Mouse (Mus musculus) midbrain, embryonic 14.5 days (tissue): ENCODE measurements around the gene Fads2. TPM values are rescaled to one million over a fixed set of nuclear protein-coding genes. Genes with fewer than 3 reads are reported as not detected.
A peak's percentile ranks its signal among the peaks of the same experiment; 100 is the strongest.

ENCODE experiments used
- ATAC-seq: fragments of 200-750 bp; cut with Nextera tagmentation; 2 replicates; pipeline ENCODE4 v1.8.0; 2017; ENCODE audit warnings: moderate number of reproducible peaks, moderate library complexity; ENCODE audit not compliant: low FRiP score, low TSS enrichment
- DNase-seq: peaks from one replicate; pipeline ENCODE4 v3.0.0-alpha.2; 2015
- H3K27ac ChIP-seq: fragments of 300-500 bp; sonication (generic); replicated peaks from 2 replicates; pipeline ENCODE4 v1.5.1; 2014; ENCODE audit warnings: mild to moderate bottlenecking, low read depth, low read length, moderate library complexity
- H3K27me3 ChIP-seq: fragments of 300-500 bp; sonication (generic); 2 replicates; pipeline ENCODE4 v1.6.1; 2014; ENCODE audit warnings: low read length, control low read depth, mixed read lengths; ENCODE audit not compliant: control insufficient read depth, insufficient read depth
- H3K36me3 ChIP-seq: fragments of 300-500 bp; sonication (generic); 2 replicates; pipeline ENCODE4 v1.6.1; 2014; ENCODE audit warnings: low read length, control low read depth; ENCODE audit not compliant: control insufficient read depth, insufficient read depth
- H3K4me1 ChIP-seq: fragments of 300-500 bp; sonication (generic); 2 replicates; pipeline ENCODE4 v1.6.1; 2014; ENCODE audit warnings: mild to moderate bottlenecking, antibody characterized with exemption, low read length, control low read depth; ENCODE audit not compliant: control insufficient read depth, insufficient read depth
- H3K4me2 ChIP-seq: fragments of 300-500 bp; sonication (generic); 2 replicates; pipeline ENCODE4 v1.6.1; 2014; ENCODE audit warnings: mild to moderate bottlenecking, low read length, moderate library complexity
- H3K4me3 ChIP-seq: fragments of 300-500 bp; sonication (generic); replicated peaks from 2 replicates; pipeline ENCODE4 v1.5.1; 2014; ENCODE audit warnings: low read depth, low read length
- H3K9ac ChIP-seq: fragments of 300-500 bp; sonication (generic); replicated peaks from 2 replicates; pipeline ENCODE4 v1.6.1; 2014; ENCODE audit warnings: mild to moderate bottlenecking, low read length, moderate library complexity
- H3K9me3 ChIP-seq: fragments of 300-500 bp; sonication (generic); 2 replicates; pipeline ENCODE4 v1.6.1; 2016; ENCODE audit warnings: low read length, control low read depth, mixed read lengths; ENCODE audit not compliant: control insufficient read depth
- WGBS: fragments of 180-500 bp; shearing (Covaris S2); extraction: QIAGEN DNeasy Blood & Tissue Kit; methylation state at CpG from one replicate; pipeline ENCODE4 v1.1.7; 2014; 5-methylcytosine and 5-hydroxymethylcytosine counted together
- polyA plus RNA-seq: library from polyadenylated mRNA; unstranded; fragments of >200 nt; fragmentation: Nextera tagmentation; extraction: Ambion mirVana; gene quantifications from 2 replicates; pipeline ENCODE4 v1.2.1, GENCODE M21; 2014

The Fads2 gene
- polyA plus RNA-seq, 1 experiment from 2014 or later: 67.3 TPM

DNA sequence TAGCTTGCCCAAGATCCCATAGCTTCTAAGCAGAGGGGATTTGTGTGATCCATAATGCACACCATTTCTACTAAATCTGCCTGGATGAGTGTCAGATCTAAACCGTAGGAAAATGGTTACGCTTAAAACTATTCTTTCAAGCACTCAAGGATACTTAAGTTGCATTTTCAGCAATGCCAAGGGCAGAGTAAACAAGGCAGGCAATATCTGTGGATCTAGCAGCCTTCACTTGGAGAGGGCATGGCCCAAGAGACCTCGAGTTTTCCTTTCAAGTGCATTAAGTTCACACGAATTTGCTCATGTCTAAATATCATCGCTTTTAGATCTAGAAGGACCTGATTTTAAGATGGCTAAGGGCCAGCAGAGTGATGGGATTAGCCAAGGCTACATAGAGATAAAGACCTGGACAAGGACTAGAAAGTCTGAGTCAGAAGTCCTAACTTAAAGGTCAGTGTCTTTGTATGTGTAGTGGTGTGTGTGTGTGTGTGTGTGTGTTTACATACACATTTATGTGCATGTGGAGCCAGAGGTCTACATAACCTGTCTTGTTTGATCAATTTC is 5.6 kb upstream of the Fads2 start:
- Histone ChIP-seq H3K4me2 (no peak overlapping the region), H3K9ac (no peak overlapping the region), H3K27me3 (no peaks in the 10 kb centered on the region), H3K4me1 (peaks cover 9% of the 10 kb centered on the region), H3K36me3 (no peaks in the 10 kb centered on the region), H3K9me3 (no peaks in the 10 kb centered on the region), H3K4me3 (no peak overlapping the region), H3K27ac (no peak overlapping the region)
- ATAC-seq (no peak), DNase-seq (no peak)
- WGBS: 89% methylated on average over 5 of the region's 5 CpGs

GRCm38 (mm10) chr19:10106634-10107033 is 5.1 kb upstream of the Fads2 start:
- Histone ChIP-seq H3K4me3 (no peak overlapping the region), H3K4me2 (no peak overlapping the region), H3K27me3 (no peaks in the 10 kb centered on the region), H3K9me3 (no peaks in the 10 kb centered on the region), H3K27ac (no peak overlapping the region), H3K36me3 (no peaks in the 10 kb centered on the region), H3K9ac (no peak overlapping the region), H3K4me1 (peaks cover 9% of the 10 kb centered on the region)
- DNase-seq (no peak), ATAC-seq (no peak)
- 97% methylated on average over 2 of the region's 2 CpGs for WGBS

- DNase-seq (no peak), ATAC-seq (no peak)
- Histone ChIP-seq H3K4me2 (no peak overlapping the region), H3K9me3 (no peaks in the 10 kb centered on the region), H3K27me3 (no peaks in the 10 kb centered on the region), H3K4me3 (no peak overlapping the region), H3K27ac (no peak overlapping the region), H3K9ac (no peak overlapping the region), H3K36me3 (no peaks in the 10 kb centered on the region), H3K4me1 (peaks cover 10% of the 10 kb centered on the region)
- WGBS: 80% methylated on average over 10 of the region's 10 CpGs
Measured at GRCm38 (mm10) chr19:10105034-10105493, 3.5 kb upstream of the Fads2 start.

GRCm38 (mm10) chr19:10104234-10104633 is 2.7 kb upstream of the Fads2 start:
- peaks cover 19% of the 10 kb centered on the region for H3K4me1 ChIP-seq
- H3K9ac ChIP-seq: no peak overlapping the region
- ATAC-seq: no peak
- WGBS: 88% methylated on average over 6 of the region's 6 CpGs
- no peak overlapping the region for H3K4me2 ChIP-seq
- no peak overlapping the region for H3K4me3 ChIP-seq
- no peak overlapping the region for H3K27ac ChIP-seq
- no peaks in the 10 kb centered on the region for H3K9me3 ChIP-seq
- DNase-seq: no peak
- H3K36me3 ChIP-seq: no peaks in the 10 kb centered on the region
- no peaks in the 10 kb centered on the region for H3K27me3 ChIP-seq

GRCm38 (mm10) chr19:10102054-10102700 is 631 bp upstream of the Fads2 start:
- peak overlapping the region; percentile 96 for H3K27ac ChIP-seq
- 2% methylated on average over 22 of the region's 25 CpGs for WGBS
- no peak for DNase-seq
- H3K4me2 ChIP-seq: peak overlapping the region; percentile 86
- H3K9me3 ChIP-seq: no peaks in the 10 kb centered on the region
- H3K27me3 ChIP-seq: no peaks in the 10 kb centered on the region
- no peaks in the 10 kb centered on the region for H3K36me3 ChIP-seq
- no peak for ATAC-seq
- peak overlapping the region; percentile 78 for H3K9ac ChIP-seq
- peak overlapping the region; percentile 89 for H3K4me3 ChIP-seq
- peaks cover 39% of the 10 kb centered on the region for H3K4me1 ChIP-seq

DNA sequence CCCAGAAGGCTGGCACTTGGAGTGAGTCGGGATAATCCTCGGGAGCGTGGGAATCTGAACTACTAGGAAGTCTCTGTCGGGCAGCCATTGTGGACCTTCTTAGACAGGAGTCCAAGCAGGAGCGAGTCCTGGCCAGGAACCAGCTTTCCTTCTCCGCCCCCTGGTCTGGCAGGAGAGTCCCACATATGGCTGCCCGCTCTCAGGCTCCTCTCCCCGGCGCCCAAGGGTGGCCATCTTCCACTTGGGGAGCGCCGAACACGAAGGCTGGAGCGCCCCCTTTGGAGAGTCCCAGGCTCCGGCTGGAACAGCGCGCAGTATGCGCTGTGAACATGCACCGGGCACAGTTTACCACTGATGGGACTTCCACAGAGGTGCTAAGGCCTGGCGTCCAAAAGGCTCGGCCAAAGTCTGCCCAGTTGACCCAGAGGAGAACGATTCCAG is 895 bp downstream of the Fads2 start:
- ATAC-seq (peak; percentile 44), DNase-seq (peak; percentile 90)
- no peaks in the 10 kb centered on the region for H3K9me3 ChIP-seq
- peak overlapping the region; percentile 86 for H3K4me2 ChIP-seq
- peak overlapping the region; percentile 78 for H3K9ac ChIP-seq
- H3K4me3 ChIP-seq: peak overlapping the region; percentile 89
- peaks cover 54% of the 10 kb centered on the region for H3K4me1 ChIP-seq
- H3K36me3 ChIP-seq: peaks cover 5% of the 10 kb centered on the region; the same call in 1 of the 2 replicates
- H3K27ac ChIP-seq: peak overlapping the region; percentile 96
- WGBS: under 1% methylated on average over 21 of the region's 21 CpGs
- no peaks in the 10 kb centered on the region for H3K27me3 ChIP-seq

DNA sequence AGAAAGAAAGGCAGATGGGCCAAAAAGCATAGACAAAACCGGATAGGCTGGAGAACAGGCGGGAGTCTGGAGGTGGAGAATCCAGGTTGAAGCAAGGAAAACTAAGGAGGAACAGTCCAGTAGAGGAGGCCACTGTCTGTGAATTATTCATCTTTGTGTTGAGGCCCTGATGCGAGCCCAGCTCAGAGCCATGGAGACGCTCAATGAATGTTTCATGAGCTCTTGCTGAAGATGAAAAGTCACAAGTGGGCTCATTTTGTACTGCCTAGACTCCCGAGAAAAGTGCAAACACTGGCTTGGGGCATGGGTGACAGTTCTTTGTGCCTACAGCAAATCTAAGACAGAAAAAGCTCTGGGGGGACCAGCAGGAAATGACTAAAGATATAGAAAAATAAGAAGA is 3.7 kb downstream of the Fads2 start:
- peak overlapping the region; percentile 45 for H3K27ac ChIP-seq
- peaks cover 66% of the 10 kb centered on the region for H3K4me1 ChIP-seq
- no peaks in the 10 kb centered on the region for H3K9me3 ChIP-seq
- WGBS: 17% methylated on average over 5 of the region's 5 CpGs
- no peaks in the 10 kb centered on the region for H3K27me3 ChIP-seq
- DNase-seq (peak; percentile 76), ATAC-seq (no peak)
- H3K36me3 ChIP-seq: peaks cover 26% of the 10 kb centered on the region
- peak overlapping the region; percentile 86 for H3K4me2 ChIP-seq
- H3K4me3 ChIP-seq: peak overlapping the region; percentile 12
- peak overlapping the region; percentile 32 for H3K9ac ChIP-seq

GRCm38 (mm10) chr19:10096371-10096876 is 5.1 kb downstream of the Fads2 start:
- Histone ChIP-seq H3K4me2 (peak overlapping the region; percentile 86), H3K27me3 (no peaks in the 10 kb centered on the region), H3K27ac (no peak overlapping the region), H3K9me3 (no peaks in the 10 kb centered on the region), H3K4me3 (no peak overlapping the region), H3K9ac (no peak overlapping the region; the same call in 1 of the 2 replicates), H3K36me3 (peaks cover 38% of the 10 kb centered on the region), H3K4me1 (peaks cover 60% of the 10 kb centered on the region)
- WGBS: 83% methylated on average over 2 of the region's 2 CpGs
- ATAC-seq: no peak
- DNase-seq: no peak
